15 mouse cellular contexts compared by ENCODE assay signal in the genomic region with DNA sequence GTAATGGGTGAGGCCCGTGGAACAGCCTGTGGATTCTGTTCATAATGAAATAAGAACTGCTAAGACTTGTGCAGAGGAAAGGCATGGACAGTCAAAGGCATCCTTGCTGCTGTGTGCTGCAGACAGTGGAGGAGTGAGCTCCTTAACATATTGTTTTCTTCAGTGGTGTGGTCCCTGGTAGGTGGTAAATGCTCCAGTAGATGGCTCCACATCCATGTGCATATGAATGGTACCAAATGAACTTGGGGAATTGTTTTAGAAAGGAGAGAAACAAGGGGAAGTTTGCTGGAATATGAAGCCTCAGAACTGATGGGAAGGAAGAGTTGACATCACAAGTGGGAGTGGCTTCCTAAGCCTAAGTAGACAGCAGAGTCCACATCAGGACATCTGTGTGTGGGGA.
DNase-seq lines count a peak whose midpoint lies in the region; ATAC-seq and TF ChIP-seq lines count a peak whose summit lies in the region.
"Had no signal": no experiment of that assay in that cellular context is flagged by ENCODE, and none has a peak within 500 bp of the region (broad histone marks: within the 10 kb centered on the region; RNA-seq: fewer than 3 reads in every experiment).

No protein-coding gene starts in this region.

- H3K4me2 ChIP-seq in heart, postnatal 0 days (ENCODE audit: low read depth, low read length), result no peak overlapping the region
- H3K4me2 ChIP-seq: midbrain, embryonic 15.5 days; neural tube, embryonic 13.5 days had no signal

- H3K36me3 ChIP-seq in heart, postnatal 0 days (replicated peaks; ENCODE audit: control insufficient read depth, insufficient read depth, low read length), result no peaks in the 10 kb centered on the region
- H3K36me3 ChIP-seq: midbrain, embryonic 15.5 days; neural tube, embryonic 13.5 days had no signal

- no peak overlapping the region for H3K27ac ChIP-seq in heart, postnatal 0 days (ENCODE audit: low read depth)
- H3K27ac ChIP-seq: midbrain, embryonic 15.5 days; neural tube, embryonic 13.5 days had no signal

- no peaks in the 10 kb centered on the region for H3K4me1 ChIP-seq in heart, postnatal 0 days (ENCODE audit: control insufficient read depth, insufficient read depth)

- intact Hi-C loops in heart, postnatal 25 days (cut with DNase I), result no loop called here

- peak; percentile 21 for DNase-seq in embryo, embryonic 10 days (ENCODE audit: low spot score)
- DNase-seq in embryo, embryonic 11 days, result no peak
- DNase-seq in heart, postnatal 0 days (ENCODE audit: low spot score), result peak; percentile 5
- no peak for DNase-seq in heart, postnatal 25 days (ENCODE audit: low spot score)
- peak; percentile 29 for DNase-seq in left cerebral cortex, adult 11 months (ENCODE audit: low spot score)
- no peak for DNase-seq in left cerebral cortex, adult 8-10 months (ENCODE audit: low spot score in 2 of 2)
- peak; percentile 31 to 46 for DNase-seq in right cerebral cortex, adult 2 months (ENCODE audit: low spot score in 2 of 2)
- no peak for DNase-seq in right cerebral cortex, postnatal 14 days
- DNase-seq: cerebellum, adult 11-12 months; gastrocnemius, postnatal 36 days; liver; thymus, postnatal 14 days had no signal

- ATAC-seq in heart, postnatal 0 days (ENCODE audit: insufficient read depth, low read depth), result no peak; the same call in 1 of the 2 replicates
- ATAC-seq: intestine, embryonic 16.5 days; midbrain, embryonic 15.5 days had no signal

- TF ChIP-seq EP300 in heart, postnatal 0 days (IDR thresholded peaks at IDR 0.05; ENCODE audit: low read depth), result no peak

- TF ChIP-seq CTCF in heart, postnatal 0 days (IDR thresholded peaks at IDR 0.05; ENCODE audit: low read depth), result peak; percentile 38; the same call in 1 of the 2 replicates

- H3K27me3 ChIP-seq in heart, postnatal 0 days (ENCODE audit: control insufficient read depth, insufficient read depth, low read length), result no peaks in the 10 kb centered on the region
- H3K27me3 ChIP-seq: midbrain, embryonic 15.5 days had no signal

- no peak overlapping the region for H3K4me3 ChIP-seq in heart, postnatal 0 days (ENCODE audit: low read depth, low read length)
- H3K4me3 ChIP-seq: midbrain, embryonic 15.5 days; neural tube, embryonic 13.5 days had no signal

- WGBS in heart, postnatal 0 days, result 58% methylated on average over 1 of the region's 1 CpGs

- H3K9ac ChIP-seq in heart, postnatal 0 days (replicated peaks; ENCODE audit: low read depth, low read length), result no peak overlapping the region
- H3K9ac ChIP-seq: midbrain, embryonic 15.5 days; neural tube, embryonic 13.5 days had no signal

- no peaks in the 10 kb centered on the region for H3K9me3 ChIP-seq in heart, postnatal 0 days (replicated peaks; ENCODE audit: control insufficient read depth, low read length)
- H3K9me3 ChIP-seq: midbrain, embryonic 15.5 days; neural tube, embryonic 13.5 days had no signal

Comparison
In these comparisons a context has a peak if more than half of its experiments do, and no peak if none do; other contexts are left out.
1. DNase-seq: peak in embryo, embryonic 10 days (single experiment), heart, postnatal 0 days (single experiment), left cerebral cortex, adult 11 months (single experiment) and right cerebral cortex, adult 2 months (2 of 2); none in embryo, embryonic 11 days (single experiment), heart, postnatal 25 days (single experiment), left cerebral cortex, adult 8-10 months (0 of 2) and right cerebral cortex, postnatal 14 days (single experiment).